Mouse (Mus musculus) layer of hippocampus, adult 8-10 months (tissue): ENCODE measurements at regions not wholly inside any gene's neighbourhood (a gene's known extent, or its start where the extent isn't known, plus 50 kb on each side); places are given as distances from the start of the nearest gene placed in this dataset.

ENCODE experiments used
- DNase-seq, 2 experiments: peaks; one replicate each; pipeline ENCODE4 v3.0.0; 2022; ENCODE audit warnings: low spot score in 2 of 2

DNA sequence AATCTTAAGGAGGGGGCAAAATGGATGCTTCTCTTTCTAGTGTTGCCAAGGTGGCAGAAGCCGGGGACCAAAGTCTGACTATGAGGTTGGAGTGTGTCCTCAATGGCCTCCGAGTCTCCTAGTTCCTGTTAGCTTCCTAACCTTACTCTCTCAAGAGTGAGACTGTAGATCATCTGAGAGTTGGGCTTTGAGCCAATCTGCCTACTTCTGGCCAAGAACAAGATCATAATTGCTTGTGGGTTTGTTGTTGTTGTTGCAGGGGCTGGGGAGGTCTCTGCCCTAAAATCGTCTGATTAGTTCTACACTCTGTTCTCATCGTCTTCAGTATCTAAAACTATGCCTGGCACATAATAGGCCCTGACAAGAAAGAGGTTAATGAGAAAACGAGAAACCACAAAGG lies 110.8 kb upstream of the Syt6 start:
- no peak for DNase-seq

DNA sequence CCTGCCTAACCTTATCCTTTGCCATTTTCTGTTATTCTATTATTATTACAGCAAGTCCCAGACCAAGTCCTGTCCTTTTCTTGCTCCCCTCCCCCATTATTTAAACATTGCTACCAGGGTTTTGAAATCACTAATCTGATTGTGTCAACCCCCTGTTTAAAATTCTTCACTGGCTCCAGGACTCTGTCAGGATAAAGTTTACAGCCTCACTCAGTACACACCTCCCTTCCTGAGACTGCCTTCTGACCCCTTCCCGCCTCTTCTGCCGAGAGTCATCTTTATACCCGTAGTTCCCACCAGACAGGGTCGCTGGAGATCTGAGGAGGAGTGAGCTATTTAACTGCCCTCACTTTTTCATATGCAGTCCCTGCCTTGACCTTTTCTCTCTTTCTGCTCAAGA lies 110.3 kb upstream of the Syt6 start:
- DNase-seq, result no peak

GRCm38 (mm10) chr3:103465132-103465690 lies 109.8 kb upstream of the Syt6 start:
- DNase-seq, result no peak

GRCm38 (mm10) chr3:103465948-103466347 lies 109.1 kb upstream of the Syt6 start:
- no peak for DNase-seq

DNA sequence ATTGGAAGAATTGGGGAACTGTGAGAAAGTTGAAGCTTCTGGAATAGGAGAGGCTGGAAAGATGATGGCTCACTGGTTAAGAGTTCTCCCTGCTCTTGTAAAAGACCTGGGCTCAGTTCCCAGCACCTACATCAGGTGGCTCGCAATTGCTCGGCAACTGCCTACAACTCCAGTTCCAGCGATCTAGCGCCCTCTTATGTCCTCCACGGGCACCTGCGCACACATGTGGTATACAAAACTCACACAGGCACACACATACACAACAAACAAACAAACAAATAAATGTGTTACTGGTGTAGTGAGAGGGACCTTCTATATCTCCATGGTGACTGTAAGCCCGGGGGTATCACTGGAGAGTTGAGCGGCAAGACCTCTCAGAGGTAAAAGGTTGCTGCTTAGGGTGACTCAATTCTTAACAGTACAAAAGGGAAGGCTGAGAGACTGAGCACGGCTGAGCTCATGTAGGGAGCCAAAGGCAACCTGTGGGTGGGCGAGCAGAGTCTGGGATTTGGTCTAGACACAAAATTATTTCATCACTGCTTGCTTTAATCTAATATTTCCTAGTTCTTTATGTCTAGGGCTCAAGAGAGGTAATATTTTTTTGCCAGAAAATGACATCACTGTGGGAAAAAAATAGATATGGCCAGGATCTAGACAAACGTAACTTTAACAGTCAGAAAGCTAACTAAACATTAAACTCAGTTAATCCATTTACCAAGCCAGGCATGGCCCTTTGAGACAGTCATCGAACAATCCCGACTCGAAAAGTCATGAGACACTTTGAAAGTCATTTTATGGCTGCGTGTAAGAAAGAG lies 104.2 kb upstream of the Syt6 start:
- no peak for DNase-seq

- no peak for DNase-seq
Measured at GRCm38 (mm10) chr3:103472598-103472997, 102.4 kb upstream of the Syt6 start.

DNA sequence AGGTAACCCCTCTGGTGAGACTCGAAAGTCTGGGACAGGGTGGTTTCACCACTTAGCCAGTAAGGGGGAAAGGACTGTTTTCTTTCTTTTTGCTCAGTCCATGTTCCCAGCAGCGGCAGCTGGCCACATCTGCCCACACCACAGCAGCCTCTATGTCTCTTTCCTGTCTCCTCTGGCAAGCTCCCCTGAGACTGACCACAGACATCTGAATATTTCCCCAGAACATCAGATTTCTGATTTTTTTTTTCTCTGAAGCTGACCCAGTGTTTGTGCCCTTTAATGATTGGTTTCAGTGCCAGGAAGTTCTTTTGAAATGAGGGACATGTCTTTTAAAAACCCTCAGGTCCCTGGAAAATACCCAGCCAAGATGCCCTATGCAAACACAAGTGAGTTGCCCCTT lies 101.7 kb upstream of the Syt6 start:
- no peak for DNase-seq

DNA sequence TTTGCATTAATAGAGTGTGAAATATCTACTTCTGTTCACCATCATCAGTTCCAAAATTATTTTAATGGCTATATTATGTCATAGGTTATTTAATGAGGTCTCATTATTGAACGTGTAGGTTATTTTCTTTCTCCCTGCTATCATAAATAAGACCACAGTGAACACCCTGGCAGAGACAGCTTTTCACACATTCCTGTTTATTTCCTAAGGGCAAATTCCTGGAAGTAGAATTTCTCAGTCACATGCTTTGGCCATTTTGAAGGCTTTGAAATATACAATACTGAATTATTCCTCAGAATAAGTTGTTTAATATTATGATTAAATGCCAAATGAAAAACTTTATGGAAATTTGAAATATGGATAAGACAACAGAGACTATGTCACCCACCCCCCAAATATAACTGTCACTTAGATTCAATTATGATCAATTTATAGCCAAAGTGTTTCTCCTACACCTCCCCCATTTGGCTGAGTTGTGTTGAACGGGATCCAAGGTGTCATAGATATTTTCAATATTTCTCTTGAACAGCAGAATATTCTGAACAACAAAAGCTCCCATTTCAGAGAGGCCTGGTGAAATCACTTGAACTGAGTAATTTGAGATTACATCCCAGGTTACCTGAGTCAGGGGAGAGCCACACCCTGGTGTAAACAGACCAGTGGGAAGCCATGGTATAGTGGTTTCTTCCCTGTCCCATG lies 95.0 kb upstream of the Syt6 start:
- DNase-seq, result no peak

DNA sequence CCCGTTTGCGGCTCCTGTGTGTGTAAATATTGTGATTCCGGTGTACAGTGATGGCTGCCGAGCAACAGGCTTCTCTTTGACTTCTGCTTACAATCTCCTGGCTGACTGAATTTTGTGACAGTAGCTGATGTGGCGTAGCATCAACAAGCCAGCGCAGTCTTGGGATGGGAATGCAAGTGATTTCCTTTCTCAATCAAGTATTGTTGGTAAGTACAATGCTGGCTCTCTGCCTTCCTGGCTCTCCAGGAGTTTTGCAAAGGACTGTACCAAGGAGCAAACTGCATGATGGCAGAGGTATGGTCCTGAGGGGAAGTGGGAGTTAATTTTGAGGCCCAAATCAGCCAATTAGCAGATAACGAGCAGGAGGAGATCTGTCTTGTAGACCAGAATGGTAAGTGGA lies 94.4 kb upstream of the Syt6 start:
- no peak for DNase-seq

GRCm38 (mm10) chr3:103483316-103483715 lies 91.7 kb upstream of the Syt6 start:
- DNase-seq, result peak; percentile 10 to 18

- no peak for DNase-seq
Measured at GRCm38 (mm10) chr3:103483762-103484161, 91.3 kb upstream of the Syt6 start.

DNA sequence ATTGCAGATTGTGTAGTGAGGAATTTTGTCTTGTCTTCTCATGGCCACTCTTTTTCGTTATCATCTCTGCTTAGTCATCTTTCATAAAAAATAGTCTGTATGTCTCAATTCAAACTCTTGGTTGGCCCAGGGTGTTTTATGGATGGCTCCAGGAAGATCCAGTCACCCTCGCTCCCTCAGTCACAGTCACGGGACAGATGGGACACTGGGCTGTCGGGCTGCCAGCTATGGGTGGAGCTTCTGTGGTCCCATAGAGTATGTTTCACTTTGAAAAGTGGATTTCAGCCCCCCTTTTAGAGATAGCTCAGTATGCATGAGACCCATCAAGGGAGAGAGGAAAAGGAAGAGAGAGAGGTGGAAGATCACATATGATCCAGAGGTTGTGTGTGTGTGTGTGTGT lies 85.2 kb upstream of the Syt6 start:
- DNase-seq, result no peak

GRCm38 (mm10) chr3:103490966-103491365 lies 84.1 kb upstream of the Syt6 start:
- DNase-seq, result no peak

DNA sequence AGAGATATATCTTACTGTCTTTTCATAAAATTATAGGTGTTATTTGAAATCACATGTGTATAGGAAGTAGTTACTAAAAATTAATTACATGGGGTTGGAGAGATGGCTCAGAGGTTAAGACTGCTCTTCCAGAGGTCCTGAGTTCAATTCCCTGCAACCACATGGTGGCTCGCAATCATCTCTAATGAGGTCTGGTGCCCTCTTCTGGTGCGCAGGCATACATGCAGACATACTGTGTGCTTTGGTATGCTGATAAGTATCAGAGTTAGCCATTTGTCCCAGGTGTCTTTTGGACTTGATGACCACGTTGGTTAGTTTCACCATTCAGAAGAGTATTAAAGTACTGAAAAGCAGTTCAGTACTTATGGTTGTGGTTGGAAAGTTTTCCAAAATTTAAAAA lies 82.8 kb upstream of the Syt6 start:
- no peak for DNase-seq

DNA sequence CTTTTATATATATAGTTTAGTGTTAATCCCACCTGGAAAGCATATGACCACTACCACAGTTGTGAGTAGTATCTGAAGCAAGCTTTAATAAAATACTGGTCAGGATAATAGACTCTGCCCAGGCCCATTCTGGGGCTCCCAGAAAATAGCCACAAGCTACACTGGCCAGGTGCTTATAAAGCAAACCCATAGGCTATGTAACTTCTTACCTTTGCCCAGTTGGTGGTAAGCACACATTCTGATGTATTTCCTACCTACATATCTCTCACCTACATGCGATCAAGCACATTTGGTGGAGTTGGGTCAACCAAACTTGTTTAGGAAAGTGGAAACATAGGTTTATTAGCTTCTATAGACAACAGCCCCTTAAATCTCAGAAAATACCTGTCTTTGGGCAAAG lies 81.4 kb upstream of the Syt6 start:
- DNase-seq, result no peak

DNA sequence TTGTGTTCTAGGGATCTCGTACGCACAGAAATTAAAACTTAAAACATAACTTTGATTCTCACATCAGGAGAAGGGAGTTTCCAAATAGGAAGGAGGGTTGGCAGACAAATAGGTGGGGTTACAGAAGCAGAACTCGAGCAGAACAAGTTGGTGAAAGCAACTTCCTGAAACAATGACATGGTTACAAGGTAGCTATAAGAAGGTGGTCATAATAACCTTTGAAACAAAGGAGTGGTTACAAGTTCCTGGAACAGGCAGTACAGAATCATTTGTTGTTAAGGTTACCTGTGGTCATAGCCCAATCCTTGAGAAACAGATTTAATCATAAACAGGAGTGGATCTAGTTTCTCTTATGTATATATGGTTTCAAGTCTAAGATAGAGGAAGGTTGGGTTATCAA lies 81.0 kb upstream of the Syt6 start:
- no peak for DNase-seq

DNA sequence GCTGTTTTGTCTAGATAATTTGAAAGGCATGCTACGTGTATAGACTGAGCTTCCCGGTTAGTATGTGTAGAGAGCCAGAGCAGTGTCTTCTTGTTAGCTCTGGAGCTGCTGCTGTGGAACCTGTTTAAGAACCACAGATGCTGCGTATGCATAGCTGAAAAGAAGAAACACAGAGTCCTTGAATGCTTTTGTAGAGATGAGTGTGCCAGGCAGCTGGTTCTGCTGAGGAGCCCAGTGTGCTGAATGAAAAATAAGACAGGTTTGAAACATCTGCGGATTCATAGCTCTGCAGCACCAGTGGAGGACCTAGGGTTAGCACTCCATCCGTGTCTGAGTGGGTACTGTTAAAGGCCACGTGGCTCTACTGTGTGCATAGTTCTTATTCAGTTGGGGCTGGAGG lies 78.9 kb upstream of the Syt6 start:
- no peak for DNase-seq

DNA sequence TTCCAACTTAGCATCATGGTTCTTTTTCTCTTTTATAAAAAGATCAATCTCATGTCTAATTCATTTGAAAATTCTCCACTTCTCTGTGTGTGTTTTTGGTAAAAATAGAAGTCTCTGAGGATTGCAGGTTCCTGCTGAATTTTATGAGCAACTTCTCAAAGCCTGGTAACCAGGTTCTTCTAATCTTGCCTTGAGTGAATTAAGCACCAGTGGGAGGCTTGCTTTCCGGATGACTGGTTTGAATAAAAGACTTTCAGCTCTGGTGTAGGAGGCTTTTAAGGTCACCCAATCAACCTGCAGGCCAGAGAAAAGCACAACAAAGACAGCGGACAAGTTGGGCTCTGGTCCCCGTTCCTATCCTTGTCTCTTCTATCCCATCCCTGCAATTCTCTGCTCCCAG lies 78.3 kb upstream of the Syt6 start:
- DNase-seq, result no peak

DNA sequence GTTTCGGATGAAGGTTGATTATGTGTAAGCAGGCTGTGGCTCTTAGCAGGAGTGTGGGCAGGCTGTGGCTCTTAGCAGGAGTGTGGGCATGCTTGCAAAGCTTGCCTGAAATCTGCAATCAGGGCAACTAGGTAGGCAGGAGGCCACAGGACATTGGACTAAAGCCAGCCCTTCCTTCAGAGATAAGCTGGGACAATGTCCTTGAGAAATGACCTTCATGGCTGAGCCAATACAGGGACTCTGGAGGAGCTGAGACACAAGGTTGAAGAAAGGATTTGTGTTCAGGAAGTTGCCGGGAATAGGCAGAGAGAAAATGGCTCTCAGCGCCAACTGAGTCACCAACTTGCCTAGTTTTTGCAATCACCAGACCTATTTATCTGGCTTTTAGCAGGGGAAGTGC lies 77.3 kb upstream of the Syt6 start:
- no peak for DNase-seq

DNA sequence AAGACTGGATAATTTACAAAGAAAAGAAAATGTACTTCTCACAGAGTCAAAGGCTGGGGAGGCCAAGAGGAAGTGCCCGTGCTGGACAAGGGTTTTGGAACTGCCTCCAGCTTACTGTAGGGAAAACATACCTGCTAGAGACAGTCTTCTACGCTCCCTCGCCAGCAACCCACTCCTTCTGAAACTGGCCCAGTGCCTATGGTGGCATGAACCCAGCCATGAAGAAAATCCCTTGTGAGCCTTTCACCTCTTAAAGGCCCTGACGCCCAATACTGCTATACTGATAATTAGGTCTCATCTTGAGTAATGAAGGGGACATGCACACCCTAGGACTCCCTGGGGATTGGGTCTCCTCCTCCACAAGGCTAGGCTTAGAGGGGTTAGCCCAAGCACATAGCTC lies 76.6 kb upstream of the Syt6 start:
- DNase-seq, result no peak

GRCm38 (mm10) chr3:103499801-103500200 lies 75.2 kb upstream of the Syt6 start:
- no peak for DNase-seq

GRCm38 (mm10) chr3:103500366-103500765 lies 74.7 kb upstream of the Syt6 start:
- DNase-seq, result no peak

DNA sequence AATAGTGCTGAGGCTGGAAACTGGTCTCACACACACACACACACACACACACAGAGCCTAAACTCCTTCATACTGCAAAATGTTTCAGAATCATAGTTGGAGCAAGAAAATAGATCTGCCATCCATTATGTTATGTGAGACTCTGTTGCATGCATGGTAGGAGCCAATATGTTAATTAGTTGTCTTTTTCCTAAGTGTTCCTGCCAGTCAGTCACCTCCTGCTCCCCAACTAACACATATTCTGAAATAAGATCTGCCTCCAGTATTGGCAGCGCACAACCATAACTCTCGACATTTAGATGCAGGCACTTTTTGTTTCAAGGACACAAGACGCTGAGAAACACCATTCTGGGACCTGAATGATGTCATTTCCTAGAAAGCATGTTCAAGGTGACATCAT lies 70.9 kb upstream of the Syt6 start:
- no peak for DNase-seq
